8 mouse cellular contexts compared by ENCODE assay signal in the genomic region with DNA sequence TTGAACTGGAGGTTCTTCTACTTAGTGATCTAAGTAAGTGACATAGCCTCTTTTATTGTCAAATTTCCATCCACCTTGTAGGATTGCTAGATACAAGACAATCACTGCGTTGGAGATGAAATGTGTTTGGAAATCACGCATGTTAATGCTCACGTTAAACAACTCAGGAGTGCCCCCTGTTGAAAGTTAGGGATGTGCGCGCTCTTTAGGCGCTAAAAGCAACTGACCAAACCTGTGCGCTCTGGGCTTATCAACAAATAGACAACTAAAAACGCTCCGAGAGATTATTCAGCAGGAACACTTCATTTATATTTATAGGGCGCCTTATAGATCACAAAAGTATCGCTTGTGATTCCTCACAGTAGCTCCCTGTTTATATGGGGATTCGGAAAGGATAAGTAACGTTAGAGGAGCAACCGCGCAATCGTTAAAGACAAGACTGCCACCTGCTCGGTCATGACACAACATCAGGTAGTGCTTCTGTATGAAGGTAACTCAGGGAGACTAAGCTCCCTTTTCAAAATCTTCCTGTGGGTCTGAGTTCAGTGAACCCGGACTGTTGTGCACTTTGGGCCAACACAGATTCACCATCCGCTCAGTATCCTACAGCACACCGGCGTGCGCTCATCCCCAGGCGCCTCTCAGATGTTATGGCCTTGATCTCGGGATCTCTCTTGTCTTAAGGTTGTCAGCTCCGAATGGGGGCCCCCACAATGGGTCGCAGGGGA. TPM values are rescaled to one million over a fixed set of nuclear protein-coding genes. Genes with fewer than 3 reads are reported as not detected.
DNase-seq lines count a peak whose midpoint lies in the region; ATAC-seq and TF ChIP-seq lines count a peak whose summit lies in the region.

No protein-coding gene starts in this region.

- under 1% methylated on average over 26 of the region's 26 CpGs for WGBS in bone marrow, adult 2 months
- WGBS in embryonic facial prominence, embryonic 15.5 days: 1% methylated on average over 26 of the region's 26 CpGs
- WGBS in hindbrain, embryonic 10.5 days: 3% methylated on average over 26 of the region's 26 CpGs
- 1% methylated on average over 26 of the region's 26 CpGs for WGBS in macrophage (ENCODE audit: missing documents)

- H3K4me3 ChIP-seq in bone marrow, adult 2 months (replicated peaks; ENCODE audit: control insufficient read depth, low read depth, low read length): peak overlapping the region; percentile 56
- peak overlapping the region; percentile 85 for H3K4me3 ChIP-seq in embryonic facial prominence, embryonic 15.5 days (replicated peaks)
- peak overlapping the region; percentile 76 for H3K4me3 ChIP-seq in hindbrain, embryonic 10.5 days
- H3K4me3 ChIP-seq in macrophage (ENCODE audit: inconsistent target): peak overlapping the region; percentile 97

- TF ChIP-seq POLR2A in bone marrow, adult 2 months (IDR thresholded peaks at IDR 0.05; ENCODE audit: borderline replicate concordance, control insufficient read depth, low read depth, low read length): no peak

- peaks cover 21% of the 10 kb centered on the region for H3K36me3 ChIP-seq in embryonic facial prominence, embryonic 15.5 days
- H3K36me3 ChIP-seq in hindbrain, embryonic 10.5 days: peaks cover 25% of the 10 kb centered on the region
- H3K36me3 ChIP-seq in macrophage (ENCODE audit: inconsistent target): peaks cover 17% of the 10 kb centered on the region

- no peaks in the 10 kb centered on the region for H3K27me3 ChIP-seq in embryonic facial prominence, embryonic 15.5 days
- no peaks in the 10 kb centered on the region for H3K27me3 ChIP-seq in hindbrain, embryonic 10.5 days (ENCODE audit: insufficient read depth, poor library complexity, severe bottlenecking)

- no peaks in the 10 kb centered on the region for H3K9me3 ChIP-seq in embryonic facial prominence, embryonic 15.5 days (replicated peaks)
- H3K9me3 ChIP-seq in hindbrain, embryonic 10.5 days: no peaks in the 10 kb centered on the region

- DNase-seq in cerebellum, adult 11 months: peak; percentile 65
- DNase-seq in hindbrain, embryonic 10.5 days (ENCODE audit: low spot score): peak; percentile 62
- peak; percentile 63 to 68 for DNase-seq in layer of hippocampus, postnatal 10 days (ENCODE audit: low spot score in 2 of 2)
- peak; percentile 25 for DNase-seq in spleen, adult 12 weeks (ENCODE audit: low spot score)

- TF ChIP-seq CTCF in bone marrow, adult 2 months (IDR thresholded peaks at IDR 0.05; ENCODE audit: control insufficient read depth, insufficient read depth, low read length): peak; percentile 49

- peak overlapping the region; percentile 21; the same call in 1 of the 2 replicates for H3K27ac ChIP-seq in bone marrow, adult 2 months (ENCODE audit: control insufficient read depth, insufficient read depth, low read depth, low read length, poor library complexity)
- peak overlapping the region; percentile 48 for H3K27ac ChIP-seq in embryonic facial prominence, embryonic 15.5 days (replicated peaks)
- peak overlapping the region; percentile 98 for H3K27ac ChIP-seq in hindbrain, embryonic 10.5 days
- H3K27ac ChIP-seq in macrophage: peak overlapping the region; percentile 84

- peaks cover 42% of the 10 kb centered on the region for H3K79me2 ChIP-seq in macrophage (ENCODE audit: inconsistent target)

- peak overlapping the region; percentile 89 for H3K4me2 ChIP-seq in embryonic facial prominence, embryonic 15.5 days (replicated peaks)

- ATAC-seq in cerebellum, adult (ENCODE audit: insufficient number of reproducible peaks, low FRiP score, low TSS enrichment): no peak; the same call in 1 of the 2 replicates
- peak; percentile 49; the same call in 1 of the 2 replicates for ATAC-seq in embryonic facial prominence, embryonic 15.5 days (ENCODE audit: insufficient number of reproducible peaks, low FRiP score, low TSS enrichment, low read depth)

- H3K4me1 ChIP-seq in bone marrow, adult 2 months (ENCODE audit: control insufficient read depth, insufficient read depth, low read length): peaks cover 2% of the 10 kb centered on the region; the same call in 1 of the 2 replicates
- H3K4me1 ChIP-seq in embryonic facial prominence, embryonic 15.5 days: peaks cover 31% of the 10 kb centered on the region
- peaks cover 35% of the 10 kb centered on the region for H3K4me1 ChIP-seq in hindbrain, embryonic 10.5 days (replicated peaks)

- peak overlapping the region; percentile 36; the same call in 1 of the 2 replicates for H3K9ac ChIP-seq in embryonic facial prominence, embryonic 15.5 days

RNA-seq across cellular contexts. Expression of gene Atg101, which starts 0.7 kb away (rescaled TPM):
- 27.4 and 42.0 TPM in 2 replicates for polyA plus RNA-seq in bone marrow, adult 2 months (2011; ENCODE audit: insufficient read depth, insufficient read length, low replicate concordance, missing spikeins)
- 69.9 and 71.9 TPM in 2 replicates for polyA plus RNA-seq in embryonic facial prominence, embryonic 15.5 days (2015; fragmentation: Nextera tagmentation; extraction: Ambion mirVana)
- 79.0 and 82.1 TPM in 2 replicates for polyA plus RNA-seq in hindbrain, embryonic 10.5 days (2016; fragmentation: Nextera tagmentation; extraction: Ambion mirVana)
- total RNA-seq in layer of hippocampus, postnatal 10 days (2021): 10 to 100 TPM; 41.1 to 43.3 TPM
- total RNA-seq in macrophage (2018; cell fraction: chromatin; rRNA removed): 10 to 100 TPM in 15 of 26 experiments, 1 to 10 TPM in 11; 3.2 to 27.1 (median 11.0) TPM
- 10 to 100 TPM; 10.5 to 25.7 (median 19.1) TPM for total RNA-seq in macrophage (2018; cell fraction: cytosol; rRNA removed)
- total RNA-seq in macrophage (2018; cell fraction: nucleus; rRNA removed): 10 to 100 TPM in 20 of 26 experiments, 1 to 10 TPM in 6; 6.5 to 19.8 (median 11.5) TPM
- polyA plus RNA-seq in macrophage (2018): 19.7 to 26.3 TPM (median 22.9 TPM) in 3 replicates

RNA-seq across cellular contexts. Expression of gene 6030408B16Rik, which starts 9.7 kb away (rescaled TPM):
- 0.50 and 1.4 TPM in 2 replicates for polyA plus RNA-seq in bone marrow, adult 2 months (2011; ENCODE audit: insufficient read depth, insufficient read length, low replicate concordance, missing spikeins)
- polyA plus RNA-seq in embryonic facial prominence, embryonic 15.5 days (2015; fragmentation: Nextera tagmentation; extraction: Ambion mirVana): 1.3 and 1.5 TPM in 2 replicates
- 0.27 and 0.39 TPM in 2 replicates for polyA plus RNA-seq in hindbrain, embryonic 10.5 days (2016; fragmentation: Nextera tagmentation; extraction: Ambion mirVana)
- not detected for total RNA-seq in layer of hippocampus, postnatal 10 days (2021)
- 1 to 10 TPM in 2 of 26 experiments, under 1 TPM in 11, not detected in 13; 0.35 to 1.2 (median 0.49) TPM for total RNA-seq in macrophage (2018; cell fraction: chromatin; rRNA removed)
- not detected for total RNA-seq in macrophage (2018; cell fraction: cytosol; rRNA removed)
- 1 to 10 TPM in 1 of 26 experiments, under 1 TPM in 3, not detected in 22; 0.39 to 1.3 (median 0.60) TPM for total RNA-seq in macrophage (2018; cell fraction: nucleus; rRNA removed)
- not detected in 3 replicates for polyA plus RNA-seq in macrophage (2018)

RNA-seq across cellular contexts. Expression of gene Nr4a1, which starts 29.3 kb away (rescaled TPM):
- polyA plus RNA-seq in bone marrow, adult 2 months (2011; ENCODE audit: insufficient read depth, insufficient read length, low replicate concordance, missing spikeins): 9.1 and 10.0 TPM in 2 replicates
- 16.0 and 16.4 TPM in 2 replicates for polyA plus RNA-seq in embryonic facial prominence, embryonic 15.5 days (2015; fragmentation: Nextera tagmentation; extraction: Ambion mirVana)
- polyA plus RNA-seq in hindbrain, embryonic 10.5 days (2016; fragmentation: Nextera tagmentation; extraction: Ambion mirVana): 4.8 and 5.1 TPM in 2 replicates
- total RNA-seq in layer of hippocampus, postnatal 10 days (2021): 10 to 100 TPM; 28.4 to 33.9 TPM
- total RNA-seq in macrophage (2018; cell fraction: chromatin; rRNA removed): 1,000 to 10,000 TPM in 3 of 26 experiments, 100 to 1,000 TPM in 4, 10 to 100 TPM in 9, 1 to 10 TPM in 10; 1.2 to 1,725 (median 19.2) TPM
- 100 to 1,000 TPM in 7 of 26 experiments, 10 to 100 TPM in 9, 1 to 10 TPM in 9, under 1 TPM in 1; 0.88 to 552 (median 14.8) TPM for total RNA-seq in macrophage (2018; cell fraction: cytosol; rRNA removed)
- 1,000 to 10,000 TPM in 2 of 26 experiments, 100 to 1,000 TPM in 7, 10 to 100 TPM in 9, 1 to 10 TPM in 7, under 1 TPM in 1; 0.94 to 1,649 (median 21.6) TPM for total RNA-seq in macrophage (2018; cell fraction: nucleus; rRNA removed)
- 6.1 to 9.4 TPM (median 7.1 TPM) in 3 replicates for polyA plus RNA-seq in macrophage (2018)

RNA-seq across cellular contexts. Expression of gene Grasp, which starts 59.4 kb away (rescaled TPM):
- polyA plus RNA-seq in bone marrow, adult 2 months (2011; ENCODE audit: insufficient read depth, insufficient read length, low replicate concordance, missing spikeins): 2.5 and 2.6 TPM in 2 replicates
- polyA plus RNA-seq in embryonic facial prominence, embryonic 15.5 days (2015; fragmentation: Nextera tagmentation; extraction: Ambion mirVana): 11.4 and 15.1 TPM in 2 replicates
- polyA plus RNA-seq in hindbrain, embryonic 10.5 days (2016; fragmentation: Nextera tagmentation; extraction: Ambion mirVana): 5.5 and 5.8 TPM in 2 replicates
- total RNA-seq in layer of hippocampus, postnatal 10 days (2021): 10 to 100 TPM; 33.3 to 35.3 TPM
- total RNA-seq in macrophage (2018; cell fraction: chromatin; rRNA removed): under 1 TPM in 9 of 26 experiments, not detected in 17; 0.29 to 0.87 (median 0.66) TPM
- total RNA-seq in macrophage (2018; cell fraction: cytosol; rRNA removed): 1 to 10 TPM in 1 of 26 experiments, under 1 TPM in 24, not detected in 1; 0.04 to 1.0 (median 0.21) TPM
- total RNA-seq in macrophage (2018; cell fraction: nucleus; rRNA removed): under 1 TPM in 17 of 26 experiments, not detected in 9; 0.22 to 0.94 (median 0.65) TPM
- polyA plus RNA-seq in macrophage (2018): 0.26 to 0.36 TPM in 2 of 3 replicates, not detected in the other

Comparison
In these comparisons a context has a peak if more than half of its experiments do, and no peak if none do; other contexts are left out.
1. H3K27ac ChIP-seq: peak in every context shown above with its lines; median percentile 98 in hindbrain, embryonic 10.5 days; 84 in macrophage; 48 in embryonic facial prominence, embryonic 15.5 days; 21 in bone marrow, adult 2 months.